Mouse (Mus musculus) layer of hippocampus, postnatal 36 days (tissue): ENCODE measurements around the gene Gm11444. TPM values are rescaled to one million over a fixed set of nuclear protein-coding genes. Genes with fewer than 3 reads are reported as not detected.

Experiments
- DNase-seq, 2 experiments: peaks; one replicate each; pipeline ENCODE4 v3.0.0; 2022
- total RNA-seq, 2 experiments: library from RNA; stranded (reverse); gene quantifications; 2 replicates each; pipeline ENCODE4 v1.2.3; 2021

The Gm11444 gene
- total RNA-seq: not detected

DNA sequence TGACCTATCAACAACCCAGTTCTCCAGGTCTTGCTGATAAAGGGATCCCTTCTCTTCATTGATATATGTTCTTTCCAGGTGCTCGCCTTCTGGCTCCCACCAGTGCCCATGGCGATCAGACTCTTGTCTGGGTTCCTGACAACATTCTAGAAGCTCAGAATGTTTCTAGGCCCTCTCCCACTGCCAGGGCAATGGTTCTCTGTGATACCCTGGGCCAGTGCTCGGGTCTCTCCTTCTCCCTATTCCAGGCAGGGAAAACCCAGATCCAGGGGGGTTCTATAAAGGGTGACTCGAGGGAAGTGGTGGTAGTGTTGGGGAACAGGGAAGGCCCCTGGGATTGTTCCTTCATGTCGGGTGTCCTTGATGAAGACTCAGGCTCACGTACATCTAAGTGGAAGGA lies at the start of gene Gm11444:
Gene Gm11444, minus strand, starts transcription at position 101 of the 400 bp plus-strand sequence.
- DNase-seq: no peak

GRCm38 (mm10) chr11:85896335-85896985 lies 46.3 kb upstream of the Gm11444 start:
- DNase-seq: no peak

- DNase-seq: no peak
Observed at GRCm38 (mm10) chr11:85894731-85895545, 44.8 kb upstream of the Gm11444 start.

DNA sequence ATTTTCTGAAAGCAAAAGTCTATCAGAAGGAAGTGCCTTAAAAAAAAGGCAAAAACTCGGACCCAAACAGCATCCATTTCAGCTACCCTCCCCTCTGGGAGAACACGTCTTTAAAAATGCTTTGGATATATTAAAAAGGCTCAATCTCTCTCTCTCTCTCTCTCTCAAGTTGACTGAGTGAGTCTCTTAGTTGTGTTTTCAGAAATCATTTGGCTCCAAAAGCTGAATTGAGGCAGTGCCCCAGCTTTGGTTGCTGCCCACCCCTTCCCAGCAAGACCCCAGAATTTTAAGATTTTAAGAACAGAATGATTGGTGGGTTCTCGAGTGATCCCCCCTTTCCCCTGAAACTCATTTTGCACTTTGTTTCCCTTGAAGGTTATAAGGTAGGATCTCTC lies 44.0 kb upstream of the Gm11444 start:
- DNase-seq: no peak

- DNase-seq: no peak
Observed at GRCm38 (mm10) chr11:85893400-85894135, 43.4 kb upstream of the Gm11444 start.

- DNase-seq: no peak
Observed at GRCm38 (mm10) chr11:85892771-85893170, 42.6 kb upstream of the Gm11444 start.

DNA sequence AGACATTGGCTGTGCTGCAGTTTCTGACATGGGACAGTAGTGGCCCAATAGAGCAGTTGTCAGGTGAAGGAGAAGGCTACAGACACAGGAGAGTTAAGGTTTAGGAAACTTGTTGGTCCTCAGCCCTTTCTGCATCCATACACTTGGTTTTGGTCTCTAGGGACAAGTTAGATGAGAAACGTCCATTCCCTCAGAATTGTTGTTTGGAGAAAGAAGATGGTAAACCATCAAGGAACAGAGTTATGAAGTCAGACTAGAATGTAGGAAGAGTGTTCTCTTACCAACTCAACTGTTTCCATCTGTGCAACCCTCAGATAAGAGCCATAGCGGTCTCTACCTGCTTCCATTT lies 41.5 kb upstream of the Gm11444 start:
- DNase-seq: no peak

DNA sequence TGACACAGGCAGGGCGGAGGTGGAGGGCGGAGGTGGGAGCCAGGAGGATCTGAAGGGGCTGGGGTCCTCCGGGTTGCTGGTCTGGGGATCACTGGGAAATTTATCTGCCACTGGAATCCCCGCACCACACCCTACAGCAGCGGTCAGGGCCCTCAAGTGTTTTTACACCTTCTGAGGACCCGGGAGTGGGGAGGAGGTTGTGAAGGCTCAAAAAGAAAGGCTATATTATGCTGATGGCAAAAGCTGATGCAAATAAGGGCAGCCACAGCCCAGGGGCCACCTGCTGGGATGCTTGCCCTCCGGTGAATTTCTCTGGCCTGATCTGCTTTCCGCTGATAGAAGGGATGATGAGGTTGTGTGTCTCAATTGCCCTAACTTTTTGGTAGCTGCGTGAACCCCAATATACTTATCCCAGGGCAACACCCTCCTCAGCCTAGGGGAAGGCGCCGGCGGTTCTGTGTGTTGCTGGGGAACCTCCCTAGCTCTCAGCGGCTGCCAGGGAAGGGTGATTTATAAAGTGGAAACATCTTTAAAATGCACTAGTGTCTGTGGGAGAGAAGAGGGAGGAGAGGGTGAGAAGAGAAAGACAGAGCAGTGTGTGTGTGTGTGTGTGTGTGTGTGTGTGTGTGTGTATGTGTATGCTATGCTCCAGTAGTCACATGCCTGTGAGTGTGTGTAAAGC lies 41.0 kb upstream of the Gm11444 start:
- no peak for DNase-seq

- no peak for DNase-seq
Observed at GRCm38 (mm10) chr11:85890563-85890845, 40.4 kb upstream of the Gm11444 start.

GRCm38 (mm10) chr11:85889730-85890562 lies 39.8 kb upstream of the Gm11444 start:
- no peak for DNase-seq

GRCm38 (mm10) chr11:85889056-85889729 lies 39.1 kb upstream of the Gm11444 start:
- no peak for DNase-seq

- no peak for DNase-seq
Observed at GRCm38 (mm10) chr11:85888451-85888961, 38.4 kb upstream of the Gm11444 start.

DNA sequence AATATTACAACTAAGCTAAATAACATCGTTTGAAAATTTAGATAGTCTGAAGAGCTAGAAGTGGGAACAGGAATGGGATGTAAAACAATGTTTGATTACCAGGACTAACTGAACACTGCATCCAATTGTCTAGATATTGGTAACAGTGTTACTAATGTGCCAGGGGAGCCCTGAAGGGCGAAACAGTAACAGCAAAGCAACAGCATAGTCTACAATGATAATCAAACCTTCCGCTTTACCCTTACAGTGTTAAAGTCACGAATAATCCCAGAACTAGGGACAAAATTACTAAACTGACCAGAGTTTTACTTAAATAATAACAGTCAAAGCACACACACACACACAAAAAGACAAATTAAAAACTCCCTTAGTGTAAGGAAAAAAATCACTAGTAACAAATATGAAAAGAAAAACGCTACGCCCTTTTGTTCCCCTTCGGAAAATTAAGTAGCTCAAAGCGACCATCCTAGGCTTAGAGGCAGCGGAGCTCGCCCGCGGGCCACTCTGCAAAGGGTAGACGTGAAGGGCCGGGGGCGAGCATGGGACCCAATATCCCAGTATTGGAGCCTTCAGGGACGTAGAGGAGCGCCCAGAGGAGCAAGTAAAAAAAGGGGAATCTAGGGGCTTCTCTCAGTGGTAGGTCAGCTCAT lies 37.8 kb upstream of the Gm11444 start:
- DNase-seq: no peak

- no peak for DNase-seq
Observed at GRCm38 (mm10) chr11:85887273-85887672, 37.1 kb upstream of the Gm11444 start.

GRCm38 (mm10) chr11:85886429-85886785 lies 36.3 kb upstream of the Gm11444 start:
- DNase-seq: no peak

- no peak for DNase-seq
Observed at GRCm38 (mm10) chr11:85885665-85886428, 35.7 kb upstream of the Gm11444 start, which contains the start of gene Tbx4. Gene Tbx4 (plus strand): TSS chr11:85886422.

- DNase-seq: no peak
Observed at GRCm38 (mm10) chr11:85884498-85884897, 34.4 kb upstream of the Gm11444 start.

DNA sequence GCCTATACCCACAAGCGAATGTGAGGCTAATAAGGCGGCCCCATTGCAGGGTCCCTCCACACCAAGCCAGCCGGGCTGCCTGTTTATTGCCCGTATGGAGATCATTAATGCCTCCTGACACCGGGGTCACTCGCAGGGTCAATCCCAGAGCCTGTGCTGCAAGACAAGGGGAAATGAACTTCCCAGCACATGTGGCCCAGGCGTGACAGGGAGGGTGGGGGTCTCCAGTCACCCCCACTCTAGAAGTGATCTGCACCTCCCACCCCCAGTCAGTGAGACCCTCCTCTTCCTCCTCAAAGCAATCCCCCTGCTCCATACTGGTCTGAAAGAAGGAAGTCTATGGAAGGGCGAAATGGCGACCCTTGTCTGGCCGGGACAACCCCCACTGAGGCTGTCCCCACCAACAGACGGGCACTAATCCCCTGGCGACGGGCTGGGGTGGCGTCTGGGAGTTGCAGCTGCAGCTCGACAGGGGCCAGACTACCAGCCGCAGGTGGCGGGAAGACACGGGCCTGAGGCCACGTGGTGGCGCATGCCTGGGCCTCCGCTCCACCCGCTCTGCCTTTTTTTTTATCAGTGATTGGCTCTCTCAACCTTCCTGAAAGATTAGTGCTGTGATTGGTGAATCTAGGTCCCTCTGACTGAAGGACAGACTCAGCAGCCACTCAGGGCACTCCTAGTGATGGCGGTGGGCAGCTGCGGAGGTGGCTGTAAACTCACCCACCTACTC lies 26.1 kb upstream of the Gm11444 start:
- DNase-seq: no peak

GRCm38 (mm10) chr11:85864363-85864762 lies 14.2 kb upstream of the Gm11444 start:
- DNase-seq: no peak
